Mouse (Mus musculus): ENCODE measurements at regions not wholly inside any gene's neighbourhood (a gene's known extent, or its start where the extent isn't known, plus 50 kb on each side); places are given as distances from the start of the nearest gene placed in this dataset.

- TF ChIP-seq CTCF (IDR thresholded peaks at IDR 0.05) (no peak), POLR2A (IDR thresholded peaks at IDR 0.05; ENCODE audit: insufficient read depth, low read depth, low read length) (no peak)
These were observed 224.0 kb upstream of the Xrcc4 start for GRCm38 (mm10) chr13:90313209-90313978.
